ENCODE assay signal across 18 mouse cellular contexts in genomic region chr14:54960769-54961168, GRCm38 (mm10). TPM values are rescaled to one million over a fixed set of nuclear protein-coding genes. Genes with fewer than 3 reads are reported as not detected.
DNase-seq lines count a peak whose midpoint lies in the region; ATAC-seq and TF ChIP-seq lines count a peak whose summit lies in the region.
"Had no signal": no experiment of that assay in that cellular context is flagged by ENCODE, and none has a peak within 500 bp of the region (broad histone marks: within the 10 kb centered on the region; RNA-seq: fewer than 3 reads in every experiment).

No protein-coding gene starts in this region.

- peak; percentile 34; the same call in 1 of the 2 replicates for TF ChIP-seq EP300 in heart, postnatal 0 days (IDR thresholded peaks at IDR 0.05; ENCODE audit: low read depth)

- no peak for ATAC-seq in heart, embryonic 16.5 days (replicated peaks; ENCODE audit: extremely low read depth, insufficient read depth, low FRiP score)
- no peak for ATAC-seq in heart, postnatal 0 days (ENCODE audit: insufficient read depth, low read depth)

- peaks cover 15% of the 10 kb centered on the region for H3K36me3 ChIP-seq in heart, embryonic 16.5 days (ENCODE audit: control insufficient read depth, insufficient read depth)
- H3K36me3 ChIP-seq in heart, postnatal 0 days (replicated peaks; ENCODE audit: control insufficient read depth, insufficient read depth, low read length) = peaks cover 90% of the 10 kb centered on the region
- H3K36me3 ChIP-seq: embryonic facial prominence, embryonic 13.5 days; hindbrain, embryonic 12.5 days; liver, embryonic 15.5 days had no signal

- TF ChIP-seq CTCF in heart, postnatal 0 days (IDR thresholded peaks at IDR 0.05; ENCODE audit: low read depth) = no peak

- peak overlapping the region; percentile 61 for H3K9ac ChIP-seq in heart, embryonic 16.5 days (ENCODE audit: low read length)
- peak overlapping the region; percentile 98 for H3K9ac ChIP-seq in heart, postnatal 0 days (replicated peaks; ENCODE audit: low read depth, low read length)
- H3K9ac ChIP-seq: embryonic facial prominence, embryonic 13.5 days; hindbrain, embryonic 12.5 days; liver, embryonic 15.5 days had no signal

- peaks cover 11% of the 10 kb centered on the region for H3K4me1 ChIP-seq in heart, embryonic 16.5 days (ENCODE audit: control insufficient read depth, insufficient read depth, low read length)
- H3K4me1 ChIP-seq in heart, postnatal 0 days (ENCODE audit: control insufficient read depth, insufficient read depth) = no peaks in the 10 kb centered on the region
- H3K4me1 ChIP-seq: hindbrain, embryonic 12.5 days; liver, embryonic 15.5 days had no signal

- H3K4me2 ChIP-seq in heart, embryonic 16.5 days (ENCODE audit: low read depth, low read length) = peak overlapping the region; percentile 39
- peak overlapping the region; percentile 58 for H3K4me2 ChIP-seq in heart, postnatal 0 days (ENCODE audit: low read depth, low read length)
- H3K4me2 ChIP-seq: embryonic facial prominence, embryonic 13.5 days; hindbrain, embryonic 12.5 days; liver, embryonic 15.5 days had no signal

- H3K9me3 ChIP-seq in heart, embryonic 16.5 days (replicated peaks; ENCODE audit: control insufficient read depth, low read length) = no peaks in the 10 kb centered on the region
- H3K9me3 ChIP-seq in heart, postnatal 0 days (replicated peaks; ENCODE audit: control insufficient read depth, low read length) = no peaks in the 10 kb centered on the region
- H3K9me3 ChIP-seq: embryonic facial prominence, embryonic 13.5 days; hindbrain, embryonic 12.5 days; liver, embryonic 15.5 days had no signal

- 31% methylated on average over 10 of the region's 10 CpGs for WGBS in heart, embryonic 16.5 days
- 37% methylated on average over 10 of the region's 10 CpGs for WGBS in heart, postnatal 0 days

- DNase-seq in embryo, embryonic 10 days (ENCODE audit: low spot score) = peak; percentile 33
- DNase-seq in embryo, embryonic 10.5 days (ENCODE audit: low spot score) = no peak
- DNase-seq in heart, adult 8-10 months (ENCODE audit: low spot score) = no peak
- DNase-seq in heart, postnatal 0 days (ENCODE audit: low spot score) = no peak
- DNase-seq in retina, embryonic 14.5 days (ENCODE audit: low spot score) = peak; percentile 9
- no peak for DNase-seq in urinary bladder, postnatal 10 days (ENCODE audit: low spot score)
- DNase-seq in Muller cell, postnatal 12 days (ENCODE audit: inconsistent ontology term) = no peak
- DNase-seq: adrenal gland, postnatal 10 days; cerebellum, adult 11 months; kidney, adult 9 months had no signal

- no peaks in the 10 kb centered on the region for H3K27me3 ChIP-seq in heart, embryonic 16.5 days (ENCODE audit: control insufficient read depth, insufficient read depth, low read length)
- H3K27me3 ChIP-seq in heart, postnatal 0 days (ENCODE audit: control insufficient read depth, insufficient read depth, low read length) = no peaks in the 10 kb centered on the region
- H3K27me3 ChIP-seq: embryonic facial prominence, embryonic 13.5 days; hindbrain, embryonic 12.5 days; liver, embryonic 15.5 days had no signal

- peak overlapping the region; percentile 59 for H3K4me3 ChIP-seq in heart, embryonic 16.5 days (ENCODE audit: low read length)
- peak overlapping the region; percentile 70 for H3K4me3 ChIP-seq in heart, postnatal 0 days (ENCODE audit: low read depth, low read length)
- H3K4me3 ChIP-seq: embryonic facial prominence, embryonic 13.5 days; hindbrain, embryonic 12.5 days; liver, embryonic 15.5 days had no signal

- peak overlapping the region; percentile 5; the same call in 1 of the 2 replicates for H3K27ac ChIP-seq in heart, embryonic 16.5 days (ENCODE audit: low read length)
- peak overlapping the region; percentile 96 for H3K27ac ChIP-seq in heart, postnatal 0 days (ENCODE audit: low read depth)
- H3K27ac ChIP-seq: embryonic facial prominence, embryonic 13.5 days; hindbrain, embryonic 12.5 days; liver, embryonic 15.5 days; macrophage had no signal

RNA-seq across cellular contexts. Expression of gene Myh6, which starts 6.0 kb away (rescaled TPM):
- polyA plus RNA-seq in heart, embryonic 16.5 days (2015; fragmentation: Nextera tagmentation; extraction: Ambion mirVana) = 2,302 and 2,585 TPM in 2 replicates
- total RNA-seq in heart, adult 8-10 months (2022) = over 10,000 TPM; 18,156 to 23,973 (median 22,335) TPM
- total RNA-seq in heart, postnatal 0 days (2014; rRNA removed; ENCODE audit: low replicate concordance) = 3,860 and 3,976 TPM in 2 replicates
- polyA plus RNA-seq in heart, postnatal 0 days (2015; fragmentation: Nextera tagmentation; extraction: Ambion mirVana) = 8,242 and 9,737 TPM in 2 replicates
- polyA plus RNA-seq: macrophage had no signal

RNA-seq across cellular contexts. Expression of gene Gm17428, which starts 16.0 kb away (rescaled TPM):
- not detected in 2 replicates for polyA plus RNA-seq in heart, embryonic 16.5 days (2015; fragmentation: Nextera tagmentation; extraction: Ambion mirVana)
- total RNA-seq in heart, adult 8-10 months (2022) = not detected
- total RNA-seq in heart, postnatal 0 days (2014; rRNA removed; ENCODE audit: low replicate concordance) = not detected in 2 replicates
- polyA plus RNA-seq in heart, postnatal 0 days (2015; fragmentation: Nextera tagmentation; extraction: Ambion mirVana) = not detected in 2 replicates
- total RNA-seq: adrenal gland, postnatal 10 days; left cerebral cortex, adult 8-10 months had no signal
- polyA plus RNA-seq: embryonic facial prominence, embryonic 13.5 days; frontal cortex, adult 2 months; hindbrain, embryonic 12.5 days; liver, embryonic 15.5 days; macrophage; stomach, embryonic 14.5 days had no signal

RNA-seq across cellular contexts. Expression of gene Cmtm5, which starts 24.7 kb away (rescaled TPM):
- polyA plus RNA-seq in heart, embryonic 16.5 days (2015; fragmentation: Nextera tagmentation; extraction: Ambion mirVana) = 0.86 and 1.3 TPM in 2 replicates
- total RNA-seq in heart, adult 8-10 months (2022) = 1 to 10 TPM in 1 of 4 experiments, under 1 TPM in 1, not detected in 2; 0.41 to 1.2 TPM
- total RNA-seq in heart, postnatal 0 days (2014; rRNA removed; ENCODE audit: low replicate concordance) = 3.1 and 8.1 TPM in 2 replicates
- 0.34 and 0.85 TPM in 2 replicates for polyA plus RNA-seq in heart, postnatal 0 days (2015; fragmentation: Nextera tagmentation; extraction: Ambion mirVana)
- polyA plus RNA-seq: macrophage had no signal

RNA-seq across cellular contexts. Expression of gene Il25, which starts 28.3 kb away (rescaled TPM):
- polyA plus RNA-seq in heart, embryonic 16.5 days (2015; fragmentation: Nextera tagmentation; extraction: Ambion mirVana) = not detected in 2 replicates
- total RNA-seq in heart, adult 8-10 months (2022) = not detected
- total RNA-seq in heart, postnatal 0 days (2014; rRNA removed; ENCODE audit: low replicate concordance) = not detected in 2 replicates
- 0.11 TPM in 1 of 2 replicates, not detected in the other for polyA plus RNA-seq in heart, postnatal 0 days (2015; fragmentation: Nextera tagmentation; extraction: Ambion mirVana)
- total RNA-seq: adrenal gland, postnatal 10 days had no signal
- polyA plus RNA-seq: embryonic facial prominence, embryonic 13.5 days; hindbrain, embryonic 12.5 days; liver, embryonic 15.5 days; macrophage; stomach, embryonic 14.5 days had no signal

RNA-seq across cellular contexts. Expression of gene Myh7, which starts 33.7 kb away (rescaled TPM):
- polyA plus RNA-seq in heart, embryonic 16.5 days (2015; fragmentation: Nextera tagmentation; extraction: Ambion mirVana) = 6,075 and 6,619 TPM in 2 replicates
- total RNA-seq in heart, adult 8-10 months (2022) = 1,000 to 10,000 TPM; 1,453 to 2,519 (median 2,136) TPM
- total RNA-seq in heart, postnatal 0 days (2014; rRNA removed; ENCODE audit: low replicate concordance) = 4,273 and 4,731 TPM in 2 replicates
- polyA plus RNA-seq in heart, postnatal 0 days (2015; fragmentation: Nextera tagmentation; extraction: Ambion mirVana) = 1,026 and 1,537 TPM in 2 replicates
- polyA plus RNA-seq: macrophage had no signal

Comparison
In these comparisons a context has a peak if more than half of its experiments do, and no peak if none do; other contexts are left out.
1. DNase-seq: peak in embryo, embryonic 10 days (single experiment) and retina, embryonic 14.5 days (single experiment); none in embryo, embryonic 10.5 days (single experiment), heart, adult 8-10 months (single experiment), heart, postnatal 0 days (single experiment), urinary bladder, postnatal 10 days (single experiment) and Muller cell, postnatal 12 days (single experiment).